Mouse (Mus musculus) stomach, postnatal 0 days (tissue): Measurements from ENCODE around the gene Mettl8. TPM values are rescaled to one million over a fixed set of nuclear protein-coding genes. Genes with fewer than 3 reads are reported as not detected.

Source experiments
- ATAC-seq: fragments of 200-750 bp; cut with Nextera tagmentation; 2 replicates; pipeline ENCODE4 v1.8.0; 2017; ENCODE audit not compliant: low FRiP score, low TSS enrichment
- DNase-seq: peaks from one replicate; pipeline ENCODE4 v3.0.0-alpha.2; 2016; ENCODE audit warnings: low spot score
- H3K27ac ChIP-seq: fragments of 300-500 bp; sonication (generic); replicated peaks from 2 replicates; pipeline ENCODE4 v1.5.1; 2014; ENCODE audit warnings: mild to moderate bottlenecking, control low read depth
- H3K27me3 ChIP-seq: fragments of 300-500 bp; sonication (generic); 2 replicates; pipeline ENCODE4 v1.6.1; 2014; ENCODE audit warnings: low read length; ENCODE audit not compliant: control insufficient read depth, insufficient read depth
- H3K36me3 ChIP-seq: fragments of 300-500 bp; sonication (generic); 2 replicates; pipeline ENCODE4 v1.6.1; 2014; ENCODE audit warnings: low read length, mixed read lengths; ENCODE audit not compliant: control insufficient read depth, insufficient read depth
- H3K4me1 ChIP-seq: fragments of 300-500 bp; sonication (generic); replicated peaks from 2 replicates; pipeline ENCODE4 v1.6.1; 2014; ENCODE audit warnings: antibody characterized with exemption; ENCODE audit not compliant: control insufficient read depth, insufficient read depth
- H3K4me2 ChIP-seq: fragments of 300-500 bp; sonication (generic); replicated peaks from 2 replicates; pipeline ENCODE4 v1.6.1; 2014; ENCODE audit warnings: low read depth, mild to moderate bottlenecking, control low read depth, moderate library complexity
- H3K4me3 ChIP-seq: fragments of 300-500 bp; sonication (generic); 2 replicates; pipeline ENCODE4 v1.5.1; 2014; ENCODE audit warnings: low read depth, low read length, control low read depth
- H3K9ac ChIP-seq: fragments of 300-500 bp; sonication (generic); 2 replicates; pipeline ENCODE4 v1.6.1; 2014; ENCODE audit warnings: mild to moderate bottlenecking, low read length, control low read depth, mixed read lengths
- H3K9me3 ChIP-seq: fragments of 300-500 bp; sonication (generic); 2 replicates; pipeline ENCODE4 v1.6.1; 2016; ENCODE audit warnings: low read length; ENCODE audit not compliant: control insufficient read depth
- CTCF ChIP-seq: IDR thresholded peaks from 2 replicates; pipeline ENCODE4 v1.5.1; 2016; ENCODE audit warnings: antibody characterized with exemption, low read depth, mild to moderate bottlenecking, moderate library complexity
- EP300 ChIP-seq: optimal IDR thresholded peaks from 2 replicates; pipeline ENCODE3; 2016; ENCODE audit warnings: antibody characterized with exemption
- WGBS: fragments of 180-500 bp; shearing (Covaris S2); extraction: QIAGEN DNeasy Blood & Tissue Kit; methylation state at CpG from one replicate; pipeline ENCODE4 v1.1.7; 2014; 5-methylcytosine and 5-hydroxymethylcytosine counted together
- polyA plus RNA-seq: library from polyadenylated mRNA; unstranded; fragments of >200 nt; fragmentation: Nextera tagmentation; extraction: Ambion mirVana; gene quantifications from 2 replicates; pipeline ENCODE4 v1.2.1, GENCODE M21; 2015

The Mettl8 gene
- polyA plus RNA-seq, 1 experiment from 2014 or later: 7.7 TPM

GRCm38 (mm10) chr2:71022991-71023390 lies 32.4 kb downstream of the Mettl8 start:
- H3K4me1 ChIP-seq: no peaks in the 10 kb centered on the region
- H3K4me2 ChIP-seq: no peak overlapping the region
- H3K27ac ChIP-seq: no peak overlapping the region
- WGBS: 89% methylated on average over 6 of the region's 6 CpGs
- ATAC-seq: no peak
- no peaks in the 10 kb centered on the region for H3K36me3 ChIP-seq
- no peaks in the 10 kb centered on the region for H3K27me3 ChIP-seq
- H3K9me3 ChIP-seq: no peaks in the 10 kb centered on the region
- no peak for DNase-seq
- no peak overlapping the region for H3K4me3 ChIP-seq
- H3K9ac ChIP-seq: no peak overlapping the region
- TF ChIP-seq EP300: no peak
- TF ChIP-seq CTCF: no peak

GRCm38 (mm10) chr2:71020674-71021073 lies 34.7 kb downstream of the Mettl8 start:
- WGBS: 56% methylated on average over 8 of the region's 8 CpGs
- Histone ChIP-seq H3K9ac (no peak overlapping the region), H3K9me3 (no peaks in the 10 kb centered on the region), H3K27me3 (no peaks in the 10 kb centered on the region), H3K4me3 (no peak overlapping the region), H3K36me3 (no peaks in the 10 kb centered on the region), H3K4me1 (no peaks in the 10 kb centered on the region), H3K4me2 (no peak overlapping the region), H3K27ac (no peak overlapping the region)
- no peak for DNase-seq
- TF ChIP-seq EP300: no peak
- no peak for TF ChIP-seq CTCF
- ATAC-seq: no peak

- H3K9ac ChIP-seq: no peak overlapping the region
Observed at GRCm38 (mm10) chr2:71019704-71020375, 35.5 kb downstream of the Mettl8 start.

GRCm38 (mm10) chr2:71019277-71019676 lies 36.1 kb downstream of the Mettl8 start:
- DNase-seq (no peak), ATAC-seq (no peak)
- H3K4me2 ChIP-seq: no peak overlapping the region
- H3K27me3 ChIP-seq: no peaks in the 10 kb centered on the region
- WGBS: 75% methylated on average over 9 of the region's 9 CpGs
- H3K27ac ChIP-seq: no peak overlapping the region
- no peaks in the 10 kb centered on the region for H3K9me3 ChIP-seq
- H3K4me1 ChIP-seq: no peaks in the 10 kb centered on the region
- no peak overlapping the region for H3K4me3 ChIP-seq
- no peak overlapping the region for H3K9ac ChIP-seq
- TF ChIP-seq CTCF (no peak), EP300 (no peak)
- H3K36me3 ChIP-seq: no peaks in the 10 kb centered on the region

More at GRCm38 (mm10) chr2:71019704-71020375, 35.5 kb downstream of the Mettl8 start:
- H3K36me3 ChIP-seq: no peaks in the 10 kb centered on the region
- H3K4me2 ChIP-seq: no peak overlapping the region
- no peaks in the 10 kb centered on the region for H3K27me3 ChIP-seq
- H3K4me3 ChIP-seq: no peak overlapping the region
- no peak for ATAC-seq
- TF ChIP-seq EP300 (no peak), CTCF (no peak)
- no peak overlapping the region for H3K27ac ChIP-seq
- no peak for DNase-seq
- no peaks in the 10 kb centered on the region for H3K9me3 ChIP-seq
- WGBS: 71% methylated on average over 8 of the region's 8 CpGs
- H3K4me1 ChIP-seq: no peaks in the 10 kb centered on the region

DNA sequence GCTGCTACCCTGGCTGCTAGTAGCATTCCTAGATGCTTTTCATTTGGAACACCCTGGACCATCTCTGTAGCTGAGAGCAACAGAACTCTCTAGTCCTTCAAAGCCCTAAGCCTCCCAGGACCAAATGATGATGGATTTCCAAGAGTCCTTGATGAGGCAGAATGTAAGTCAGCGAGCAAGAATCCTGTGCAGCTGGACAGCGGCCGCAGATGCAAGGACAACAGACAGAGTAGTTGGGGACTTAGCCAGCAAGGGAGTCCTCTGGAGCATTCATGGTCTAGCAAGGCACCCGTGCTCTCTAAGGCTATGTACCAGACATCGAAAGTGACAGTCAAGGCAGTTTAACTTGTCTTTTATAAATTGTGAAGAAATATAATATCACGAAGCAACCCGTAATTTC lies 41.9 kb downstream of the Mettl8 start:
- 92% methylated on average over 7 of the region's 7 CpGs for WGBS
- Histone ChIP-seq H3K4me3 (no peak overlapping the region), H3K4me2 (no peak overlapping the region), H3K4me1 (no peaks in the 10 kb centered on the region), H3K36me3 (no peaks in the 10 kb centered on the region), H3K27ac (no peak overlapping the region), H3K9me3 (no peaks in the 10 kb centered on the region), H3K9ac (no peak overlapping the region), H3K27me3 (no peaks in the 10 kb centered on the region)
- no peak for DNase-seq
- TF ChIP-seq CTCF (no peak), EP300 (no peak)
- ATAC-seq: no peak

DNA sequence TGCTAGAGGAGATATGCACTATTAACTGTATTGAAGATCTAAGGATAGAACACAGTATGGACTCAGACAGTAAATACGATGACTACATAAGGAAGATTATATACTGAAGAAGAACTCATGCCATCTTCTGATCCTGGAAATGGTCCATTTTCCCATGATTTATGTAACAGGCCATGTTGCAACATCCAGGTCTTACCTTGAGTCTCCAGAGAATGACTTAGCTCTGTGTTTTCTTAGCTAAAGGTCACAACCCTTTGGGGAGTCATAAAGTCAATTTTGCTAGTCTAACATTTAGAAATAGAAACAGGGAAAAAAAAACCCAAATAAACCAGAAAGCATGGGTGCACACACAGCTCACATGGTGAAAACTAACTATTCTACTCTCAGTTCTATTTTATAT lies 43.6 kb downstream of the Mettl8 start:
- H3K9ac ChIP-seq: no peak overlapping the region
- TF ChIP-seq EP300 (no peak), CTCF (no peak)
- H3K9me3 ChIP-seq: no peaks in the 10 kb centered on the region
- H3K4me3 ChIP-seq: no peak overlapping the region
- ATAC-seq (no peak), DNase-seq (no peak)
- H3K27me3 ChIP-seq: no peaks in the 10 kb centered on the region
- no peak overlapping the region for H3K27ac ChIP-seq
- no peaks in the 10 kb centered on the region for H3K4me1 ChIP-seq
- WGBS: 83% methylated on average over 1 of the region's 1 CpGs
- no peak overlapping the region for H3K4me2 ChIP-seq
- H3K36me3 ChIP-seq: no peaks in the 10 kb centered on the region
